Mouse (Mus musculus) embryonic fibroblast, embryonic 13.5 days (primary cell): ENCODE results near the gene Prelp.
"Not testable (repeated sequence)": the region's sequence is repeated elsewhere in the genome, so short reads cannot be mapped to it uniquely, and the experiment has no call there.

Source experiments
- CTCF ChIP-seq: IDR thresholded peaks from 2 replicates; pipeline ENCODE4 v1.5.1; 2011; ENCODE audit warnings: mild to moderate bottlenecking, control low read depth, low read length, moderate library complexity, borderline replicate concordance; ENCODE audit not compliant: insufficient read depth
- POLR2A ChIP-seq: IDR thresholded peaks from 2 replicates; pipeline ENCODE4 v1.6.1; 2011; ENCODE audit warnings: low read depth, mild to moderate bottlenecking, control low read depth, low read length, moderate library complexity

DNA sequence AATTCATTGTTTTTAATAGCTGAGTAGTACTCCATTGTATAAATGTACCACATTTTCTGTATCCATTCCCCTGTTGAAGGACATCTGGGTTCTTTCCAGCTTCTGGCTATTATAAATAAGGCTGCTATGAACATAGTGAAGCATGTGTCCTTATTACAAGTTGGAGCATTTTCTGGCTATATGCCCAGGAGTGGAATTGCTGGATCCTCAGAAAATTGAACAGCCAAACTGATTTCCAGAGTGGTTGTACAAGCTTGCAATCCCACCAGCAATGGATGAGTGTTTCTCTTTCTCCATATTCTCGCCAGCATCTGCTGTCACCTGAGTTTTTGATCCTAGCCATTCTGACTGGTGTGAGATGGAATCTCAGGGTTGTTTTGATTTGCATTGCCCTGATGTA, 42.4 kb upstream of the Prelp start:
- not testable (repeated sequence) for TF ChIP-seq CTCF, POLR2A
